Mouse (Mus musculus): Measurements from ENCODE around the gene Satb2.

- no peak for TF ChIP-seq USF1 (IDR thresholded peaks at IDR 0.05; ENCODE audit: low read depth)
- TF ChIP-seq TCF12 (IDR thresholded peaks at IDR 0.05; ENCODE audit: insufficient read depth, poor library complexity, severe bottlenecking), result no peak
These were observed 132.8 kb downstream of the Satb2 start for GRCm38 (mm10) chr1:56845523-56846118.
